Mouse (Mus musculus) testis, adult 2 months (tissue): ENCODE data around the gene Cfap45.

Source experiments
- CTCF ChIP-seq: fragments of 200-500 bp; IDR thresholded peaks from 2 replicates; pipeline ENCODE4 v1.5.1; 2012; ENCODE audit warnings: low read depth, mild to moderate bottlenecking, inconsistent platforms, low read length, moderate library complexity; ENCODE audit not compliant: control insufficient read depth, insufficient read depth, insufficient replicate concordance
- POLR2A ChIP-seq: fragments of 200-500 bp; IDR thresholded peaks from 2 replicates; pipeline ENCODE4 v1.6.1; 2012; ENCODE audit warnings: low read depth, mild to moderate bottlenecking, inconsistent platforms, low read length, moderate library complexity; ENCODE audit not compliant: control insufficient read depth

GRCm38 (mm10) chr1:172515396-172515795, 5.2 kb upstream of the Cfap45 start:
- TF ChIP-seq POLR2A (no peak), CTCF (no peak)
